Mouse (Mus musculus) thymus, adult 2 months (tissue): ENCODE data around the gene Olfr279.

Source experiments
- CTCF ChIP-seq: fragments of 200-500 bp; IDR thresholded peaks from 2 replicates; pipeline ENCODE4 v1.5.1; 2012; ENCODE audit warnings: mild to moderate bottlenecking, control low read depth, low read length, moderate library complexity, borderline replicate concordance; ENCODE audit not compliant: control insufficient read depth, poor library complexity, insufficient read depth; ENCODE audit errors: extremely low read depth
- POLR2A ChIP-seq: fragments of 200-500 bp; IDR thresholded peaks from 2 replicates; pipeline ENCODE4 v1.6.1; 2012; ENCODE audit warnings: mild to moderate bottlenecking, low read length, control low read depth, moderate library complexity; ENCODE audit not compliant: control insufficient read depth, poor library complexity, insufficient read depth; ENCODE audit errors: extremely low read depth

GRCm38 (mm10) chr15:98492102-98492501, at the start of gene Olfr279:
- TF ChIP-seq CTCF, result no peak
- no peak for TF ChIP-seq POLR2A
